Mouse (Mus musculus): Measurements from ENCODE around the gene Elmod1.

GRCm38 (mm10) chr9:53938555-53938954, 36.5 kb downstream of the Elmod1 start:
- TF ChIP-seq CTCF (IDR thresholded peaks at IDR 0.05; ENCODE audit: borderline replicate concordance, insufficient read depth, low read depth, low read length) = no peak
- TF ChIP-seq POLR2A (IDR thresholded peaks at IDR 0.05; ENCODE audit: borderline replicate concordance, insufficient read depth, low read length) = no peak

Data from cerebellum, adult 2 months (tissue).